Mouse (Mus musculus): Measurements from ENCODE around the gene Prr15. TPM values are rescaled to one million over a fixed set of nuclear protein-coding genes. Genes with fewer than 3 reads are reported as not detected.

The Prr15 gene
- polyA plus RNA-seq, 1 experiment from 2014 or later: 0.61 TPM

DNA sequence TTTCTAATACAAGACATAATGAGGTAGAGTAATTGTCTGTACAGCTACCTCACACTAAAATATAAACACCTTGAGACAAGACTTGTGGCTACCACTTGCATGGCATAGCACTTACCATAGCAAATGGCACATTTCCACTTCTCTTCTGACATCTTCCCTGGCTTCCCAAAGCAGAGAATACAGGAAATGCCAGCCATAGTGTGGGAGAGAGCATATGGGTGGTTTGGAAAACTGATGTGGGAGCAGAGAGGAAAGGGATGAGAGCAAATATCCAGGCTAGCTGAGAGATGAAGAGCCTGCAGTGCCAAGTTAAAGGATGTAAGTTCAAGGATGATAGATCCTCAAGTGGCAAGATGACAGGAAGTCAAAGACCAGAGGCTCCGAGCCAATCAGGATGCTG is 19.9 kb upstream of the Prr15 start:
- no peaks in the 10 kb centered on the region for H3K4me1 ChIP-seq
- no peak overlapping the region for H3K27ac ChIP-seq
- H3K27me3 ChIP-seq: no peaks in the 10 kb centered on the region
- no peak overlapping the region for H3K4me2 ChIP-seq
- H3K9me3 ChIP-seq: no peaks in the 10 kb centered on the region
- WGBS: 48% methylated on average over 1 of the region's 1 CpGs
- H3K4me3 ChIP-seq: no peak overlapping the region
- no peak overlapping the region for H3K9ac ChIP-seq
- no peak for ATAC-seq (ENCODE audit: insufficient number of reproducible peaks, low FRiP score, low TSS enrichment, low read depth)
- H3K36me3 ChIP-seq: no peaks in the 10 kb centered on the region

GRCm38 (mm10) chr6:54313071-54313470 is 12.6 kb upstream of the Prr15 start:
- ATAC-seq (ENCODE audit: insufficient number of reproducible peaks, low FRiP score, low TSS enrichment, low read depth): no peak
- H3K4me2 ChIP-seq: no peak overlapping the region
- H3K4me3 ChIP-seq: no peak overlapping the region
- no peaks in the 10 kb centered on the region for H3K4me1 ChIP-seq
- no peak overlapping the region for H3K9ac ChIP-seq
- H3K36me3 ChIP-seq: no peaks in the 10 kb centered on the region
- WGBS: 78% methylated on average over 2 of the region's 2 CpGs
- no peaks in the 10 kb centered on the region for H3K27me3 ChIP-seq
- H3K9me3 ChIP-seq: no peaks in the 10 kb centered on the region
- no peak overlapping the region for H3K27ac ChIP-seq

GRCm38 (mm10) chr6:54318618-54319017 is 7.0 kb upstream of the Prr15 start:
- no peaks in the 10 kb centered on the region for H3K27me3 ChIP-seq
- no peak overlapping the region for H3K9ac ChIP-seq
- no peak overlapping the region for H3K4me2 ChIP-seq
- no peaks in the 10 kb centered on the region for H3K4me1 ChIP-seq
- H3K4me3 ChIP-seq: no peak overlapping the region
- H3K27ac ChIP-seq: no peak overlapping the region
- ATAC-seq (ENCODE audit: insufficient number of reproducible peaks, low FRiP score, low TSS enrichment, low read depth): no peak
- WGBS: 82% methylated on average over 9 of the region's 9 CpGs
- no peaks in the 10 kb centered on the region for H3K36me3 ChIP-seq
- H3K9me3 ChIP-seq: no peaks in the 10 kb centered on the region

DNA sequence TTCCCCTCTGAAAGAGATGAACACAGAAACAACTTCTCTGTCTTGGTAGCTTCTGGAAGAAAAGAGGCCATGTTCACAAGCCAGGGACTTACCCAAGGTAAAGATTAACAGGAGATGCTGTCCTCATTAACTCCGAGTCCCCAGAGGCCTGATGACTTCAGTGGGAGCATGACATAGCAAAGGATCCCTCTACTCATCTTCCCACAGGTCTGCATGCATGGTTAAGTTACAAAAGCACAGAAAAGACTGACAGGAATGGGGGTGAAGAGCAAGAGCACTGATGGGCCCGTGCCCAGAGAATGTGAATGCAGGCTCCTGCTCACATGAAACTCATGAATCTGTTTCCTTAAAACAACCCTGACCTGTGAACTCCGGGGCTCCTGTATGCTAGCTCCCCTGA is 6.4 kb upstream of the Prr15 start:
- no peaks in the 10 kb centered on the region for H3K4me1 ChIP-seq
- H3K9me3 ChIP-seq: no peaks in the 10 kb centered on the region
- 81% methylated on average over 3 of the region's 3 CpGs for WGBS
- no peaks in the 10 kb centered on the region for H3K36me3 ChIP-seq
- no peak overlapping the region for H3K4me3 ChIP-seq
- H3K27me3 ChIP-seq: peaks cover 4% of the 10 kb centered on the region
- no peak overlapping the region for H3K27ac ChIP-seq
- no peak overlapping the region for H3K9ac ChIP-seq
- ATAC-seq (ENCODE audit: insufficient number of reproducible peaks, low FRiP score, low TSS enrichment, low read depth): no peak
- H3K4me2 ChIP-seq: no peak overlapping the region

- H3K27ac ChIP-seq: no peak overlapping the region
- no peak overlapping the region for H3K4me3 ChIP-seq
- H3K9ac ChIP-seq: no peak overlapping the region
- no peak for ATAC-seq (ENCODE audit: insufficient number of reproducible peaks, low FRiP score, low TSS enrichment, low read depth)
- H3K4me2 ChIP-seq: no peak overlapping the region
- WGBS: 55% methylated on average over 1 of the region's 1 CpGs
- H3K27me3 ChIP-seq: peaks cover 15% of the 10 kb centered on the region
- no peaks in the 10 kb centered on the region for H3K36me3 ChIP-seq
- H3K9me3 ChIP-seq: no peaks in the 10 kb centered on the region
- H3K4me1 ChIP-seq: no peaks in the 10 kb centered on the region
These were observed 5.4 kb upstream of the Prr15 start for GRCm38 (mm10) chr6:54320236-54320635.

- under 1% methylated on average over 53 of the region's 53 CpGs for WGBS
- H3K9ac ChIP-seq: peak overlapping the region; percentile 14; the same call in 1 of the 2 replicates
- H3K4me3 ChIP-seq: peak overlapping the region; percentile 41
- no peaks in the 10 kb centered on the region for H3K36me3 ChIP-seq
- H3K4me2 ChIP-seq: peak overlapping the region; percentile 91
- peaks cover 21% of the 10 kb centered on the region for H3K4me1 ChIP-seq
- ATAC-seq (ENCODE audit: insufficient number of reproducible peaks, low FRiP score, low TSS enrichment, low read depth): peak; percentile 44; the same call in 1 of the 2 replicates
- H3K27me3 ChIP-seq: peaks cover 64% of the 10 kb centered on the region
- H3K9me3 ChIP-seq: no peaks in the 10 kb centered on the region
- no peak overlapping the region for H3K27ac ChIP-seq
These were observed 1.3 kb downstream of the Prr15 start for GRCm38 (mm10) chr6:54326671-54327625.

- under 1% methylated on average over 28 of the region's 28 CpGs for WGBS
- peak overlapping the region; percentile 41 for H3K4me3 ChIP-seq
- H3K4me2 ChIP-seq: peak overlapping the region; percentile 91
- H3K4me1 ChIP-seq: peaks cover 25% of the 10 kb centered on the region
- no peaks in the 10 kb centered on the region for H3K9me3 ChIP-seq
- no peak for ATAC-seq (ENCODE audit: insufficient number of reproducible peaks, low FRiP score, low TSS enrichment, low read depth)
- H3K27ac ChIP-seq: no peak overlapping the region
- H3K36me3 ChIP-seq: no peaks in the 10 kb centered on the region
- H3K27me3 ChIP-seq: peaks cover 64% of the 10 kb centered on the region
- no peak overlapping the region for H3K9ac ChIP-seq
These were observed 2.0 kb downstream of the Prr15 start for GRCm38 (mm10) chr6:54327626-54328003.

DNA sequence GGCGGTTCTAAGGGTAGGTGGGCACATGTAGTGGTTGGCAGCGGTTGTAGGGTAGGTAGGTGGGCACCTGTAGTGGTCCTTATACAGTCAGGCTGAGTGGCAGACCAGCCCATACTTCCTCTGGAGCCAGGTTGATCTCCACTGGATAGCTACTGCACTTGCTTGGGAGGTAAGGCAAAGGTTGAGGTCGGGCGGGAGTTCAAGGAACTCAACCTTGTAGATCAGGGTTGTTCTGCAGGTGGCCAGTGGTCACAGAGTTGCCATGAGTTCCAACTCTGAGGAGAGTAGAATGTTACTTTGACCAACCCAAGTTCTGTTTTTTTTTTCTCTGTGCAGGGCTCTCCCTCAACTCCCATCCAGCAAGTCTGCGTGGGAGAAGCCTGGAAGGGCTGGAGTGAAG is 3.1 kb downstream of the Prr15 start:
- Histone ChIP-seq H3K4me1 (peaks cover 33% of the 10 kb centered on the region), H3K4me2 (no peak overlapping the region), H3K9me3 (no peaks in the 10 kb centered on the region), H3K36me3 (no peaks in the 10 kb centered on the region), H3K4me3 (no peak overlapping the region), H3K9ac (no peak overlapping the region), H3K27me3 (peaks cover 64% of the 10 kb centered on the region), H3K27ac (no peak overlapping the region)
- 94% methylated on average over 5 of the region's 5 CpGs for WGBS
- ATAC-seq (ENCODE audit: insufficient number of reproducible peaks, low FRiP score, low TSS enrichment, low read depth): no peak

DNA sequence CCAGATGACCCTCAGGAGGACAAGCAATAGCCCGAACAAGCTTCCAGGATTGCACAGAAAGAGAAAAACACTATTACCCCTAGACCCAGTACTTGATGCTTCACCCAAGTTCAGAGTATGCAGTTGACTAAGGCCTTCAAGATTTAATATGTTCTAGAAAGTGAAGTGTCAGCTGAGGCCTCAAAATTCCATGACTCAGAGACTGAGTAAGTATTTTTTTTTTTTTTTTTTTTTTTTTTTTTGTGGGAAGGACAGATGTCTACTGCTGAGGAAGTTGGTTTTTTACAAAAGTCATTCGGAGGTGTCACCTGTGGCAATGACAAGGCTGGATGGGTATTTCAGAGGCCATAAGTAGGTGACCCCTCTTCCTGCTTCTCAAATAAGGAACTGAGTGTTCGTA is 4.0 kb downstream of the Prr15 start:
- Histone ChIP-seq H3K4me2 (no peak overlapping the region), H3K27me3 (peaks cover 56% of the 10 kb centered on the region), H3K9ac (no peak overlapping the region), H3K36me3 (no peaks in the 10 kb centered on the region), H3K27ac (no peak overlapping the region), H3K4me3 (no peak overlapping the region), H3K9me3 (no peaks in the 10 kb centered on the region), H3K4me1 (peaks cover 34% of the 10 kb centered on the region)
- 85% methylated on average over 3 of the region's 3 CpGs for WGBS
- no peak for ATAC-seq (ENCODE audit: insufficient number of reproducible peaks, low FRiP score, low TSS enrichment, low read depth)

DNA sequence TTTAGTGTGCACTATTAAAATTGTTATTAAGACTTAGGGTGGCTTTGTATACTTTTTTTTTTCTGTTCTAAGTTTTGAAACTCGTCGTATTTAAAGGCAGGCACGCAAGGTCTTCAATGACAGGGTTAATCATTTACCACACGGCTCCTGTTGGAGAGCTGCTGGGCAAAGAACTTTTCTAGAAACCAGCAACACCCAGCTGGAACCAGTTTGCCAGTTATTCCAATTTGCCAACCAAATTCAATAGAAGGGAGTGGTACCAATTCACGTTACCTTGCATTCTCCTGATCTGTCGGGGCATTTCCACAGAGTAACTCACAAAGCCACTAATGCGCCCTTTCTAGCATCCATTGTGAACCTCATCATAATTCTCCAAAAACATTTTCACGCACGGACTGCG is 4.5 kb downstream of the Prr15 start:
- no peak overlapping the region for H3K27ac ChIP-seq
- no peaks in the 10 kb centered on the region for H3K36me3 ChIP-seq
- H3K4me3 ChIP-seq: no peak overlapping the region
- WGBS: 86% methylated on average over 10 of the region's 10 CpGs
- peaks cover 50% of the 10 kb centered on the region for H3K27me3 ChIP-seq
- H3K4me2 ChIP-seq: no peak overlapping the region
- H3K9me3 ChIP-seq: no peaks in the 10 kb centered on the region
- no peak overlapping the region for H3K9ac ChIP-seq
- H3K4me1 ChIP-seq: peaks cover 34% of the 10 kb centered on the region
- ATAC-seq (ENCODE audit: insufficient number of reproducible peaks, low FRiP score, low TSS enrichment, low read depth): no peak

DNA sequence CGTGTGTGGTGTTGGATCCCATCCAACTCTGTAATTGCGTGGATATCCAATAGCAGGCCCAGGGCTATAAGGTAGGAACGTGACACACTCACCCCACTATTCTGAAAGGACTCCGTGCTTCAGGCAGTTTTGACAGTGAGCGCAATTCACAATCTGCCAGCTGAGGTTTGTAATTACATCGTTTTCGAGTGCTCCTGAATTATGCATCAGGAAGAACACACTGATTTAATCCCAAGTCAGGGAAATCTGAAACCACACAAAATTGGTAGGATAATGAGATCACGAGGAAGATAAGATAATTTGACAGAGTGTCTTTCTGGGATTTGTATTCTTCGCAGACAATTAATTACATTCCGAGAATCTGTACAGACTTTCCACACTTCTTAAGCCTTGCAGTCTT is 6.1 kb downstream of the Prr15 start:
- no peaks in the 10 kb centered on the region for H3K36me3 ChIP-seq
- H3K4me3 ChIP-seq: no peak overlapping the region
- H3K4me1 ChIP-seq: peaks cover 28% of the 10 kb centered on the region
- no peaks in the 10 kb centered on the region for H3K9me3 ChIP-seq
- ATAC-seq (ENCODE audit: insufficient number of reproducible peaks, low FRiP score, low TSS enrichment, low read depth): no peak
- peaks cover 47% of the 10 kb centered on the region for H3K27me3 ChIP-seq
- WGBS: 29% methylated on average over 10 of the region's 10 CpGs
- H3K27ac ChIP-seq: no peak overlapping the region
- H3K9ac ChIP-seq: no peak overlapping the region
- H3K4me2 ChIP-seq: no peak overlapping the region

DNA sequence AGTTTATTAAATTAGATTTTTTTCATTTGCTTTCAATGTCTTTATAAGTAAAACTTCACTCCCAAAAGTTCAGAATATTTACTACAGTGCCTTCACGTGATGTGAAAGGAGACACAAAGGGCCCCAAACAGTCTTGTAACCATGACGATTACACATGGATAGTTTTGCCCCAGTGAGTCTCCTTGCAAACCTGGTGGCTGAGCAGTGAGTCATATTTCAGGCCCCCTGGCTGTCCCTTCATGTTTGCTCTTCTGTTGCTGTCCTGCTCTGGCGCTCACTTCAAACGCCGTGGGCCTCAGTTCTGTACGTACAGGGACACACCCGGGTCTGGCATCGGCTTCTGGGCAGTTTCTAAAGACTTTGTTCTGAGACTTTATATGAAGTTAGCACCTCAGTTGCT is 6.6 kb downstream of the Prr15 start:
- Histone ChIP-seq H3K9me3 (no peaks in the 10 kb centered on the region), H3K36me3 (no peaks in the 10 kb centered on the region), H3K9ac (no peak overlapping the region), H3K4me3 (no peak overlapping the region), H3K4me1 (peaks cover 24% of the 10 kb centered on the region), H3K4me2 (no peak overlapping the region), H3K27ac (no peak overlapping the region), H3K27me3 (peaks cover 43% of the 10 kb centered on the region)
- no peak for ATAC-seq (ENCODE audit: insufficient number of reproducible peaks, low FRiP score, low TSS enrichment, low read depth)
- 28% methylated on average over 8 of the region's 8 CpGs for WGBS

Measured in limb, embryonic 15.5 days (tissue).